Mouse (Mus musculus): ENCODE measurements around the gene Hint1.

Hint1 gene

DNA sequence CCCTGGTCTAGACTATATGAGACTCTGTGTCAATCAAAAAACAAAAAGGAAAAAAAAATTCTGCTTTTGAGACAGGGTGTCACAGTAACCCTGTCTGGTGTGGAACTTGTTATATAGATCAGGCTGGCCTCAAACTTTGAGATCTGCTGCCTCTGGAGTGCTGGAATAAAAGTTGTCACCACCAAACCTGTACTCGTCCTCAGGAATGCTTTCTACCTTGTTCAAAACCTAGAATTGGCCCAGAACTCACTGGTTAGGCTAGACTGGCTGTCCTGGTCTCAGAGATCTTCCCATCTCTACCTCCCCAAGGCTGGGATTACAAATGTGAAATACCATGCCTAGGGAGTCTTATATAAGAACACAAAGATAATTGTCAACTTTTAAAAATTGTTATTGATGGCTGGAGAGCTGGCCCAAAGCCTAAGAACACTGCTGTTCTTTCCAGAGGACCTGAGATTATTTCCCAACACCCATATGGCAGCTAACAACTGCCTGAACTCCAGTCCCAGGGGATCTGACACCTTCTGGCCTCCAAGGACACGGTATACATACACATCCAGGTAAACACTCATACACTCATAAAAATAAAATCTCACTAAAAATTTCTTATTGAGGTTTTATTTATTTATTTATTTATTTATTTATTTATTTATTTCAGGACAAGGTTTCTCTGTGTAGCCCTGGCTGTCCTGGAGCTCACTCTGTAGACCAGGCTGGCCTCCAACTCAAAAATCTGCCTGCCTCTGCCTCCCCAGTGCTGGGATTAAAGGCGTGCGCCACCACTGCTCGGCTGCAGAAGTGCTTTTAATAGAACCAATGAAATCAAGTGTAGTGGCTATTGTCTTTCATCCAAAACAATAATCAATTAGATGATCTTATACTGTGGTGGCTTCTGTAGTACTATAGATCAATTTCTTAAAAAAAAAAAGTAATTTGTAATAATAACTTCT is 4.4 kb upstream of the Hint1 start:
- in situ Hi-C loops (cut with MboI, MseI) = loop anchor here (5.0 kb wide), 1 partner anchor 154 kb away; no protein-coding TSS in a partner anchor

- in situ Hi-C loops (cut with MboI, MseI) = loop anchor here (5.0 kb wide), 1 partner anchor 156 kb away; no protein-coding TSS in a partner anchor
Observed at GRCm38 (mm10) chr11:54862621-54863520, 3.3 kb upstream of the Hint1 start.

- in situ Hi-C loops (cut with MboI, MseI) = loop anchor here (5.0 kb wide), 1 partner anchor 78 kb away; the partner anchor contains the start of gene Cdc42se2
Observed at GRCm38 (mm10) chr11:54865330-54866085, 675 bp upstream of the Hint1 start.

GRCm38 (mm10) chr11:54867049-54867385 is 834 bp downstream of the Hint1 start:
- in situ Hi-C loops (cut with MboI, MseI) = loop anchor here (5.0 kb wide), 1 partner anchor 80 kb away; the partner anchor contains the start of gene Cdc42se2

DNA sequence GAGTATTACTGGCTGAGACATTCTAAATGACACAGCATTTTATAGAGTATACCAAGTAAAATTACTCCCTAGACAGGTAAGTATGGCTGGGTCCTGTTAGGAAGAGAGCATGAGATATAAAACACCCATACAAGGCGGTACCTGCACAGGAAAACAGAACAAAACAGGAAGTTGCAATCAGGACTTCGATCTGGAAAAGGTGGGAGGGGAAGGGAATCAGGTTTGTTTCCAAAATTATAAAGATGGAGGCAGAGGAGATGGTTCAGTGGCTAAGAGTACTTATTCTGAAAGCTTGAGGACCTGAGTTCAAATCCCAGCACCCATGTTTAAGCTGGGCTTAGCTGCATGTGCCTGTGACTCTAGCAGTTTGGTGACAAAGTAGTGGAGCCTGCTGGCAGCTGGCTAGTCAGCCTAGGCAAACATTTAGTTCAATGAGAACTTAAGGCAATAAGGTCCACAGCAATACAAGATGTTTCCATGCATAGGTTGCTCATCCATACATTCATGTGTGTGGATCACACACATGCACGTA is 1.8 kb downstream of the Hint1 start:
- in situ Hi-C loops (cut with MboI, MseI) = loop anchor here (5.0 kb wide), 1 partner anchor 81 kb away; the partner anchor contains the start of gene Cdc42se2

GRCm38 (mm10) chr11:54868445-54868844 is 2.3 kb downstream of the Hint1 start:
- in situ Hi-C loops (cut with MboI, MseI) = loop anchor here (5.0 kb wide), 1 partner anchor 81 kb away; the partner anchor contains the start of gene Cdc42se2

DNA sequence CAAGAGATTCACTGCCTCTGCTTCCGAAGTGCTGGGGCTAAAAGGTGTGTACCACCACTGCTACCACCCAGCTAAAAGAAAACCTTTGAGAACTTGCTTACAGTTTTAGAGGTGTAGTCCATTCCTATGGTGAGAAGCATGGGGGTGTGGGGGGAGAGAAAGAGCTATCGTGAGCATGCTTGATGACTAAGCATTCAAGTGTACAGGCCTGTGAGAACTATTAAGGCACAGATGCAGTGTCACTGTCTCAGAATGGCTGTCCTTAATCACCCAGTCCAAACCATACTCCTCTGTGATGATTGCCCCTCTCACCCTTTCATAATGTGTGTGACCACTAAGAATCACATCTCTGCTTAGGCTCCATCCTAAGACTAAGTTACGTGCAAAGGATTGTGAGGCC is 3.1 kb downstream of the Hint1 start:
- in situ Hi-C loops (cut with MboI, MseI) = loop anchor here (5.0 kb wide), 1 partner anchor 82 kb away; the partner anchor contains the start of gene Cdc42se2

- in situ Hi-C loops (cut with MboI, MseI) = no loop called here
Observed at GRCm38 (mm10) chr11:54871831-54872537, 5.8 kb downstream of the Hint1 start.

GRCm38 (mm10) chr11:54876031-54876430 is 9.8 kb downstream of the Hint1 start:
- in situ Hi-C loops (cut with MboI, MseI) = no loop called here

- in situ Hi-C loops (cut with MboI, MseI) = no loop called here
Observed at GRCm38 (mm10) chr11:54878893-54879292, 12.7 kb downstream of the Hint1 start.

DNA sequence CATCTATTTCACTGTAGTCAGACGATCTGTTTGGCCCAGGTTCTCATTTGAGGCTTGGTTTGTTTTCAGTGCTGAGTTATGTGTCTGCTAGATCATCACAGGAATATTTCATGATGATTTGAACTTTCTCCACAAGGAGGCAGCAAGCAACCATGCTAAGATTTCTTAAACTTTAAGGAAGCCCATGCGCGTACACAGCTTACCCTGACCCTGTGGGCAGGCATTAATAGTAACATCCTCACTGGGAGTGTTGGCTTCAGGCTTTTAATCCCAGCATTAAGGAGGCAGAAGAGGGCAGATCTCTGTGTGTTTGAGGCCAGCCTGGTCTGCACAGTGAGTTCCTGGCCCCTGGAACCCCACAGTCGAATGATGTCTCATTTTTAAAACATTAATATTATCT is 13.3 kb downstream of the Hint1 start:
- in situ Hi-C loops (cut with MboI, MseI) = no loop called here

DNA sequence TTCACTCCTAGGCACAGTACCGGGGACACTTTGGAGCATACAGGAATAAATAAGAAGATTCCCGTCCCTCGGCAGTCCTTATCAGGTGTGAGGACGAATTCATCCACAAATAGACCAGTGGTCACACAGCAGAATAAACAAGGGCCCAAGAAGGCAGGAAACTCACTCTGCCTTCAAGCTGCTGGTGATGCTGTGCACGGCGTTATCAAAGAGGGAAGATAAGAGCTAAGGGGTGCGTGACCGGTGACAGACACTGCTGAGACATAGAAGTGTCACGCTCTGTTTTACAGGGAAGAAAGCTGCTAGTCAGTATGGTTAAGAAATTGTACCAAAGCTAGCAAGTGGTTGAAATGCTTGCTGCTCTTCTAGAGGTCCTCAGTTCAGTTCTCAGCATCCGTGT is 13.7 kb downstream of the Hint1 start:
- in situ Hi-C loops (cut with MboI, MseI) = loop anchor here (5.0 kb wide), 1 partner anchor 102 kb away; no protein-coding TSS in a partner anchor

- in situ Hi-C loops (cut with MboI, MseI) = loop anchor here (5.0 kb wide), 1 partner anchor 101 kb away; no protein-coding TSS in a partner anchor
Observed at GRCm38 (mm10) chr11:54881051-54881474, 14.9 kb downstream of the Hint1 start.

GRCm38 (mm10) chr11:54882671-54883070 is 16.5 kb downstream of the Hint1 start:
- in situ Hi-C loops (cut with MboI, MseI) = loop anchor here (5.0 kb wide), 1 partner anchor 100 kb away; no protein-coding TSS in a partner anchor

DNA sequence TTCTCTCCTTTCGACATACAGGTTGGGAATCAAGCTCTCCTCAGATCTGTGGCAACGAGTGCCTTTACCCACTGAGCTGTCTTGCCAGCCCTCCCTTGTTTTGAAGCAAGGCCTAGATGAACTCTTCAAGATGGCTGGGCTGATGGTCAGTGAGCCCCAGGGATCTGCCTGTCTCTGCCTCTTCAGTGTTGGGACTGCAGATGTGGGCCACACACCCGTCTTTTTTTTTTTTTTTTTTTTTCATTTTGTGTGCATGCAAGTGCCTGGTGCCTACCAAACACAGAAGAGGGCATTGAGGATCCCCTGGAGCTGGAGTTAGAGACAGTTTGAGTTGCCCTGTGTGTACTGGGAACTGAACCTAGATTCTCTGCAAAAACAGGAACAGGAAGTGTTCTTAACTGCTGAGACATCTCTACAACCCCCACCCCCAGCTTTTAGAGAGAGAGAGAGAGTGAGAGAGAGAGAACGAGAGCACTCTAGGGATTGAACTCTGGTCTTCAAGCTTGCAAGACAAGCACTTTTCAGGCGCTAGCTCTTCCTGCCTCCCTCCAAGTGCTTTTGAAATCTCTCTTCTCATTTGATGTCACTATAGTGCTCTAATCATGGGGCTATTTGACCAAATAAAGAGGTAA is 18.1 kb downstream of the Hint1 start:
- in situ Hi-C loops (cut with MboI, MseI) = loop anchor here (5.0 kb wide), 1 partner anchor 98 kb away; no protein-coding TSS in a partner anchor

- in situ Hi-C loops (cut with MboI, MseI) = loop anchor here (5.0 kb wide), 1 partner anchor 97 kb away; no protein-coding TSS in a partner anchor
Observed at GRCm38 (mm10) chr11:54884937-54885336, 18.8 kb downstream of the Hint1 start.

DNA sequence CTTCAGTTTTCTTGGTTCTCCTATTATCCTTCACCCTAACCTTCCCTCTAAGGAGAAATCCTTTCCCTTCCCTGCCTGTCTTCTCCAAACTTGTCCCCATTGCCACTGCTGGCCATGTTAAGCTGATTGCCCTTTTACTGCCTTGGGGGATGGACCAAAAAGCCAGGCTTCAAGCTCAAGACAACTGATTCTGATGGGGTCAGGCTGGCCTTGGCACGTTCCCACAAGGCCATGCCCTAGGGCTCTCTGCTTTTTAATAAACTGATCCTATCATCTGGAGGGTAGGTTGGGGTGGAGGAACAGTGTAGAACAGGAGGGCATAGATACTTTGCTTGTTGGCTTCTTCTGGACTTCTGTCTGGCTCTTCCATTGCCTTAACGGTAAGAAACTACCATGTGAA is 19.2 kb downstream of the Hint1 start:
- in situ Hi-C loops (cut with MboI, MseI) = no loop called here

DNA sequence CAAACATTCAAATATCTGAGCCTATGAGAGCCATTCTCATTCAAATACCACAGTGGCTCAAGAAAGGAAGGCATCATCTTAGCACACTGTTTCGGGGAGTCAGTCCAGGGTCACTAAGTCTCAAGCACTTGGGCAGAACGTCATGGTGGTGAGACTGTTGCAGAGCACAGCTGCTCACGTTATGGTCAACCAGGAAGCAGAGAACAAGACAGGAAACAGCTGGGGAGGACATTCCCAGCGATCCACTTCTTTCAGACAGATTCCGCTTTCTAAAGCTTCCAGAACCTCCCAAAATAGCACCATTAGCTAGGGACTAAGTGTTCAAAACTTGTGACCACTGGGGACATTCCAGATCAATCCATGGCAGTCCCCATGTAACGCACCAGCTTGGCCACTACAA is 21.7 kb downstream of the Hint1 start:
- in situ Hi-C loops (cut with MboI, MseI) = no loop called here

DNA sequence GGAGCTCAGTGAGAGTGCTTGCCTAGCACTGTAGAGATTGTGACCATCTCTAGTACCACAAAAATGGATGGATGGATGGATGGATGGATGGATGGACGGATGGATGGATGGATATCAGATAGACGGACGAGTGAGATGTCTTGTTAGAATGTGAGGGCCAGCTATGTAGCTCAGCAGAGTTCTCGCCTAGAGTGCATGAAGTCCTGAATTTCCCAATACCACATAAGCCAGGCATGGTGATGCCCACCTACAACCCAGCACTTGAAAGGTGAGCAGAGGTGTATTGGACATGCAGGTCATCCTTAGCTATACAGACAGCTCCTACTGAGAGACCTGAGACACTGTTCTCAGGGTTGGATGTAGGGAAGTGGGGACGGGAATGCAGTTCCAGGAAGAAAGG is 25.2 kb downstream of the Hint1 start:
- in situ Hi-C loops (cut with MboI, MseI) = no loop called here
